Mouse (Mus musculus) layer of hippocampus, adult 18-20 months (tissue): ENCODE measurements around the gene Olfr1120. TPM values are rescaled to one million over a fixed set of nuclear protein-coding genes. Genes with fewer than 3 reads are reported as not detected.
"Not testable (repeated sequence)": the region's sequence is repeated elsewhere in the genome, so short reads cannot be mapped to it uniquely, and the experiment has no call there.

ENCODE experiments used
- DNase-seq, 2 experiments: peaks; one replicate each; pipeline ENCODE4 v3.0.0; 2022; ENCODE audit warnings: low spot score in 2 of 2
- long read RNA-seq: library from polyadenylated mRNA; stranded (forward); transcript quantifications from one replicate; pipeline ENCODE4 v2.0.0, GENCODE M21; 2021
- total RNA-seq, 2 experiments: library from RNA; stranded (reverse); gene quantifications; 2 replicates each; pipeline ENCODE4 v1.2.3; 2021

Gene Olfr1120
- total RNA-seq: not detected
- long read RNA-seq: 0 reads

- no peak for DNase-seq
Observed at GRCm38 (mm10) chr2:87354515-87354914, at the start of gene Olfr1120. Gene Olfr1120, plus strand, starts transcription at chr2:87354815.

GRCm38 (mm10) chr2:87307281-87307680 is 47.3 kb upstream of the Olfr1120 start, which contains the start of gene Olfr1118:
Gene Olfr1118, plus strand, starts transcription at chr2:87307581.
- no peak for DNase-seq

GRCm38 (mm10) chr2:87360121-87360520 is 5.5 kb downstream of the Olfr1120 start:
- not testable (repeated sequence) for DNase-seq

GRCm38 (mm10) chr2:87369595-87369994 is 15.0 kb downstream of the Olfr1120 start, which contains the start of gene Olfr1121:
Gene Olfr1121, plus strand, starts transcription at chr2:87369895.
- DNase-seq: no peak

GRCm38 (mm10) chr2:87371726-87372125 is 17.1 kb downstream of the Olfr1120 start:
- no peak for DNase-seq

GRCm38 (mm10) chr2:87383935-87384334 is 29.3 kb downstream of the Olfr1120 start:
- DNase-seq: no peak

- no peak for DNase-seq
Observed at GRCm38 (mm10) chr2:87385549-87385948, 30.9 kb downstream of the Olfr1120 start, which contains the start of gene Olfr1122. Gene Olfr1122, plus strand, starts transcription at chr2:87385849.

- peak in 1 of 2 experiments; percentile 7 for DNase-seq
Observed at GRCm38 (mm10) chr2:87393605-87394004, 39.0 kb downstream of the Olfr1120 start.

- DNase-seq: not testable (repeated sequence)
Observed at GRCm38 (mm10) chr2:87394686-87395085, 40.1 kb downstream of the Olfr1120 start.

Other genes with a start within 250 kb of the Olfr1120 start
- not detected for gene Olfr259, start 240.2 kb upstream of the Olfr1120 start, total RNA-seq
- not detected for gene Olfr1110, start 214.5 kb upstream of the Olfr1120 start, total RNA-seq
- gene Olfr1111, start 202.2 kb upstream of the Olfr1120 start, total RNA-seq: not detected
- gene Olfr1112, start 167.0 kb upstream of the Olfr1120 start, total RNA-seq: not detected
- not detected for gene Olfr1113, start 145.8 kb upstream of the Olfr1120 start, total RNA-seq
- gene Olfr1115, start 106.8 kb upstream of the Olfr1120 start, total RNA-seq: not detected
- gene Olfr1116, start 87.3 kb upstream of the Olfr1120 start, total RNA-seq: not detected
- not detected for gene Olfr1118, start 47.2 kb upstream of the Olfr1120 start, total RNA-seq
- gene Olfr1121, start 15.1 kb downstream of the Olfr1120 start, total RNA-seq: not detected
- gene Olfr1122, start 31.0 kb downstream of the Olfr1120 start, total RNA-seq: not detected
- not detected for gene Olfr1123, start 61.8 kb downstream of the Olfr1120 start, total RNA-seq
- not detected for gene Olfr1124, start 75.5 kb downstream of the Olfr1120 start, total RNA-seq
- gene Olfr1126, start 99.1 kb downstream of the Olfr1120 start, total RNA-seq: not detected
- not detected for gene Pramel7, start 142.3 kb downstream of the Olfr1120 start, total RNA-seq
- gene Pramel6, start 151.8 kb downstream of the Olfr1120 start, total RNA-seq: not detected
- not detected for gene Olfr153, start 177.0 kb downstream of the Olfr1120 start, total RNA-seq
- gene Olfr1128, start 190.7 kb downstream of the Olfr1120 start, total RNA-seq: not detected
- not detected for gene Olfr1129, start 219.1 kb downstream of the Olfr1120 start, total RNA-seq